Mouse (Mus musculus) frontal cortex, adult 2 months (tissue): ENCODE measurements around the gene Hmcn2. TPM values are rescaled to one million over a fixed set of nuclear protein-coding genes. Genes with fewer than 3 reads are reported as not detected.

Experiments used
- DNase-seq, 2 experiments: peaks; one replicate each; pipeline ENCODE4 v3.0.0; 2022; ENCODE audit warnings: low spot score in 1 of 2; ENCODE audit errors: extremely low spot score in 1 of 2
- polyA plus RNA-seq: library from polyadenylated mRNA; depleted of rRNA; stranded (reverse); fragments of >200 nt; gene quantifications from 2 replicates; pipeline ENCODE4 v1.2.3, GENCODE M21; 2012; rRNA removed

The Hmcn2 gene
- polyA plus RNA-seq, 1 experiment = 2.0 TPM

GRCm38 (mm10) chr2:31502616-31503522 is 188.7 kb downstream of the Hmcn2 start:
- no peak for DNase-seq

GRCm38 (mm10) chr2:31505472-31505871 is 191.3 kb downstream of the Hmcn2 start:
- DNase-seq = no peak

- DNase-seq = no peak
Observed at GRCm38 (mm10) chr2:31508851-31509250, 194.6 kb downstream of the Hmcn2 start.

Other genes starting within 250 kb of the Hmcn2 start
- gene Fnbp1, start 172.4 kb upstream of the Hmcn2 start, polyA plus RNA-seq = 95.9 and 101 TPM in 2 replicates
- gene Gpr107, start 162.1 kb upstream of the Hmcn2 start, polyA plus RNA-seq = 28.0 and 30.4 TPM in 2 replicates
- gene Ncs1, start 68.6 kb upstream of the Hmcn2 start, polyA plus RNA-seq = 154 and 159 TPM in 2 replicates
- 32.4 and 40.1 TPM in 2 replicates for gene Ass1, start 155.8 kb downstream of the Hmcn2 start, polyA plus RNA-seq